Mouse (Mus musculus): Measurements from ENCODE around the gene Nlrx1. TPM values are rescaled to one million over a fixed set of nuclear protein-coding genes. Genes with fewer than 3 reads are reported as not detected.

Gene Nlrx1
- polyA plus RNA-seq, 1 experiment = 15.2 TPM

DNA sequence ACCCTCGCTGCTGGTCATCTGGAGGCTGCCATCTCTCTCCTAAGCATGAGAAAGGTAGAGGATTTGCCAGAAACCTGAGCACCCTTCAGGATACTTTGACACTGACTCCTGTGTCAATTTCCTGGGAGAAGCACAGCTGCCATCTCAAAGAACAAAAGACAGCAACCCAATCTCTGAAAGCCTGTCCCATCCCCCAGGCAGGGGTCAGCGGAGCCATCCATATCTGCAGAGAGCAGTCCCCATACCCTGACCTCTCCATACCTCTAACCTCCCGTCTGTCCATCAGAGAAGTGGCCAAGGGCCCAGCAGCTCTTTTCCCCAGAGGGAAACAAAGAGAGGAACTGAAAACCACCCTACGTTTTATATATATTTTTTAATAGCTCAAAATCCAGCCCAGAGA, 31.8 kb downstream of the Nlrx1 start:
- Histone ChIP-seq H3K4me1 (ENCODE audit: control insufficient read depth, insufficient read depth, low read length) (peaks cover 13% of the 10 kb centered on the region; the same call in 1 of the 2 replicates), H3K4me3 (ENCODE audit: insufficient read depth, low read depth, low read length) (no peak overlapping the region), H3K36me3 (ENCODE audit: control insufficient read depth, insufficient read depth, low read length) (no peaks in the 10 kb centered on the region), H3K27ac (ENCODE audit: insufficient read depth, low read depth, low read length) (no peak overlapping the region; the same call in 1 of the 2 replicates), H3K27me3 (replicated peaks; ENCODE audit: control insufficient read depth, insufficient read depth, low read length) (no peaks in the 10 kb centered on the region)
- TF ChIP-seq POLR2A (IDR thresholded peaks at IDR 0.05; ENCODE audit: low read depth, low read length) = no peak
- TF ChIP-seq CTCF (conservative IDR thresholded peaks at IDR 0.05; ENCODE audit: insufficient read depth, insufficient read length, low read depth, low read length) = no peak
- DNase-seq = no peak
- WGBS = 53% methylated on average over 4 of the region's 4 CpGs

DNA sequence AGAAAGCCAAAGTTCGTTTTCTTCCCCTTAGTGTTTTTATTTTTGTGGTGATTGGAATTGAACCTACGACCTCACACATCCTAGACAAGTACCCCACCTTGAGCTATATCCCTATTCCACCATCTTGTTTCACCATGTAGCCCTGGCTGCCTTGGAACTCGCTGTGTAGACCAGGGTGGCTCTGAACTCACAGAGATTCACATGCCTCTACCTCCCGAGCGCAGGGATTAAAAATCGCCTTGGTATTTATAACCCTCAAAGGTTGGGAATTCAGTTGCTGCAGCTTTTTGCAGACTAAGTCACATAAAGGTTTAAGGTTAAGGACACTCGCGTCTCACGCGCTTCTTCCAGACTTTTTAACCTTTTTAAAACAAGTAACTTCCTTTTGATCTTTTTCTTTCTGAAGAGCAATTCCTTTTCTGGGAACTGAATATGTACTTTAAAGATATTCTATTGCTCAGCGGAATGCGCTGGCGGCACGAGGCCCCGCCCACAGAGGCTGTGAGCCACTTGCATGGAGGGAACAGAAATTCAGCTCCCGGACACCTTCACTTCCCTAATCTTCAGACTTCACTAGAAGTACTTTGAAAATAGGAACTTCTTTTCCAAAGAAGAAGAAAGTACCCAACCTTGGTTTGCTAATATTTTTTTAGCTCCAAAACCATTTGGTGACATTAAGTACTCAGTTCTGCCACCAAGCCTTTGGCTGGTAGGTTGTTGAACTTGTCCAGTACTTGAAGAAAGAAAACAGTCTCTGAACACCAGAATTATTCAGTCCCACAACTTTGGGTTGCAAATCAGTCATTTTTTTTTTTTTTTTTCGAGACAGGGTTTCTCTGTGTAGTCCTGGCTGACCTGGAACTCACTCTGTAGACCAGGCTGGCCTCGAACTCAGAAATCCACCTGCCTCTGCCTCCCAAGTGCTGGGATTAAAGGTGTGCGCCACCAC, 33.6 kb downstream of the Nlrx1 start:
- DNase-seq = peak; percentile 71
- TF ChIP-seq POLR2A (IDR thresholded peaks at IDR 0.05; ENCODE audit: low read depth, low read length) = no peak
- Histone ChIP-seq H3K4me3 (ENCODE audit: insufficient read depth, low read depth, low read length) (peak overlapping the region; percentile 52), H3K27me3 (replicated peaks; ENCODE audit: control insufficient read depth, insufficient read depth, low read length) (no peaks in the 10 kb centered on the region), H3K27ac (ENCODE audit: insufficient read depth, low read depth, low read length) (peak overlapping the region; percentile 92), H3K4me1 (ENCODE audit: control insufficient read depth, insufficient read depth, low read length) (peaks cover 13% of the 10 kb centered on the region; the same call in 1 of the 2 replicates), H3K36me3 (ENCODE audit: control insufficient read depth, insufficient read depth, low read length) (no peaks in the 10 kb centered on the region)
- 22% methylated on average over 19 of the region's 19 CpGs for WGBS

DNA sequence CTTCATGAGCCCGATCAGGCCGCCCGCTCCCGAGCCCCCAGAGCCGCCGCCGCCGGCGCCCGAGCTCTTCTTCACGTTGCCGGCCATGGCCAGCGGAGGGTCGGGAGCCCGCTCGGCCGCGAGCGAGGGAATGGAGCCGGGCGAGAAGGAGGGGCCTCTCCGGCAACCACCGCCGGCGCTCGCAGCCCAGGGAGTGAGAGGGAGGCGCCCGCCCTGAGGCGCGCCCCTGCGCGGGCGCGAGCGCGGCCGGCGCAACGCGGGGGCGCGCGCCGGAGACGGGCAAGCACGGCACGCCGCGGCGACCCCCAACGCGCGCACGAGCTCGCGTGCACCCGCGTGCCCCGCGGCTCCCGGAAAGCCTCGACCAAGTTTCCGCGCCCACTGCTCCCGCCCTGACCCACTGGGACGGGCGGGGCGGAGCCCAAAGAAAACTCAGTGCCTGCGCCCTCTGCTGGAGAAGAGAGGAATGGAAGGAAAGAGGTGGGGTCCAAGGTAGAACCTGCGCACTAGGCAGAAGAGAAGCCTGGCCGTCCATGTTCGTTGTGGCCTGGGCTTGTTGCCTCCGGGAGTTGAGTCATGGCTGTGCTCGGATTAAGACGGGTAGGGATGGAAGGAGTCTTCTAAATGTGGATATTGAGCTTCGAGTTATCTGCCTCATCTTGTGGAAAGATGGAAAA, 34.5 kb downstream of the Nlrx1 start, which contains the start of gene Cbl:
TSS of gene Cbl (minus strand) at position 248 of the 677 bp plus-strand sequence.
- H3K27me3 ChIP-seq (replicated peaks; ENCODE audit: control insufficient read depth, insufficient read depth, low read length) = no peaks in the 10 kb centered on the region
- TF ChIP-seq CTCF (conservative IDR thresholded peaks at IDR 0.05; ENCODE audit: insufficient read depth, insufficient read length, low read depth, low read length) (peak; percentile 93), POLR2A (IDR thresholded peaks at IDR 0.05; ENCODE audit: low read depth, low read length) (peak; percentile 42)
- no peaks in the 10 kb centered on the region for H3K36me3 ChIP-seq (ENCODE audit: control insufficient read depth, insufficient read depth, low read length)
- peak; percentile 99 for DNase-seq
- H3K4me1 ChIP-seq (ENCODE audit: control insufficient read depth, insufficient read depth, low read length) = peaks cover 13% of the 10 kb centered on the region; the same call in 1 of the 2 replicates
- WGBS = under 1% methylated on average over 76 of the region's 76 CpGs
- H3K4me3 ChIP-seq (ENCODE audit: insufficient read depth, low read depth, low read length) = peak within 1 kb of the TSS; percentile 99
- H3K27ac ChIP-seq (ENCODE audit: insufficient read depth, low read depth, low read length) = peak within 1 kb of the TSS; percentile 92

GRCm38 (mm10) chr9:44233021-44233801, 35.2 kb downstream of the Nlrx1 start:
- Histone ChIP-seq H3K4me1 (ENCODE audit: control insufficient read depth, insufficient read depth, low read length) (peaks cover 14% of the 10 kb centered on the region; the same call in 1 of the 2 replicates), H3K27me3 (replicated peaks; ENCODE audit: control insufficient read depth, insufficient read depth, low read length) (no peaks in the 10 kb centered on the region), H3K4me3 (ENCODE audit: insufficient read depth, low read depth, low read length) (peak overlapping the region; percentile 99), H3K36me3 (ENCODE audit: control insufficient read depth, insufficient read depth, low read length) (no peaks in the 10 kb centered on the region), H3K27ac (ENCODE audit: insufficient read depth, low read depth, low read length) (peak overlapping the region; percentile 64)
- DNase-seq = peak; percentile 26
- no peak for TF ChIP-seq CTCF (conservative IDR thresholded peaks at IDR 0.05; ENCODE audit: insufficient read depth, insufficient read length, low read depth, low read length)
- no peak for TF ChIP-seq POLR2A (IDR thresholded peaks at IDR 0.05; ENCODE audit: low read depth, low read length)
- under 1% methylated on average over 40 of the region's 40 CpGs for WGBS

- TF ChIP-seq POLR2A (IDR thresholded peaks at IDR 0.05; ENCODE audit: low read depth, low read length) = no peak
- TF ChIP-seq CTCF (conservative IDR thresholded peaks at IDR 0.05; ENCODE audit: insufficient read depth, insufficient read length, low read depth, low read length) = no peak
- Histone ChIP-seq H3K27me3 (replicated peaks; ENCODE audit: control insufficient read depth, insufficient read depth, low read length) (no peaks in the 10 kb centered on the region), H3K36me3 (ENCODE audit: control insufficient read depth, insufficient read depth, low read length) (no peaks in the 10 kb centered on the region), H3K4me1 (ENCODE audit: control insufficient read depth, insufficient read depth, low read length) (peaks cover 19% of the 10 kb centered on the region; the same call in 1 of the 2 replicates), H3K27ac (ENCODE audit: insufficient read depth, low read depth, low read length) (no peak overlapping the region), H3K4me3 (ENCODE audit: insufficient read depth, low read depth, low read length) (no peak overlapping the region)
- no peak for DNase-seq
Measured at GRCm38 (mm10) chr9:44231609-44232008, 36.8 kb downstream of the Nlrx1 start.

DNA sequence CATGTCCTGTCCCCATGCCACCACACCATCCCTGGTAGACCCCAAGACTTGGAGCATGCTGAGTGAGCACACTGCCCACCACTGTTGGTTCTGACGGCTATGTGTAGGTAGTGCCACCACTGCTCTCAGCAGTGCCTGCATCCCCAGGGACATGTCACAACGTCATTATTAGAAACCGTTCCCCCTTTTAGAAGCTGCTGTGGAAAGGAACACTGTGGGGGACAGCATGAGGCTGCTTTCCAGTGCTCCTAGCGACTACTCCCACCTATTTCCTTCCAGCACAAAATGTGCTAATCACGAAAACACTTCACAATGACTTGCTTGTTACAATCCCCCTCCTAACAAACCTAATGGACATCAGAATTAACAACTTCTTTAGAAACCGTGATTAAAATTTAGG, 42.4 kb downstream of the Nlrx1 start:
- Histone ChIP-seq H3K27ac (ENCODE audit: insufficient read depth, low read depth, low read length) (no peak overlapping the region), H3K4me3 (ENCODE audit: insufficient read depth, low read depth, low read length) (no peak overlapping the region), H3K4me1 (ENCODE audit: control insufficient read depth, insufficient read depth, low read length) (peaks cover 12% of the 10 kb centered on the region), H3K27me3 (replicated peaks; ENCODE audit: control insufficient read depth, insufficient read depth, low read length) (no peaks in the 10 kb centered on the region), H3K36me3 (ENCODE audit: control insufficient read depth, insufficient read depth, low read length) (no peaks in the 10 kb centered on the region)
- 17% methylated on average over 6 of the region's 6 CpGs for WGBS
- no peak for TF ChIP-seq POLR2A (IDR thresholded peaks at IDR 0.05; ENCODE audit: low read depth, low read length)
- no peak for TF ChIP-seq CTCF (conservative IDR thresholded peaks at IDR 0.05; ENCODE audit: insufficient read depth, insufficient read length, low read depth, low read length)
- no peak for DNase-seq
